Mouse (Mus musculus): ENCODE results near the gene Ppm1m. TPM values are rescaled to one million over a fixed set of nuclear protein-coding genes. Genes with fewer than 3 reads are reported as not detected.

The Ppm1m gene
- total RNA-seq, 2 experiments from 2014 or later = 23.0 to 25.8 TPM

GRCm38 (mm10) chr9:106222261-106222851 lies 22.8 kb upstream of the Ppm1m start, which contains the start of gene Tlr9:
Tlr9 (plus strand) TSS chr9:106222598.
- DNase-seq (ENCODE audit: low spot score in 2 of 2) = no peak
- intact Hi-C loops (cut with DNase I) = no loop called here

- no peak for DNase-seq (ENCODE audit: low spot score in 2 of 2)
- intact Hi-C loops (cut with DNase I) = no loop called here
Measured at GRCm38 (mm10) chr9:106220894-106221523, 21.5 kb upstream of the Ppm1m start.

- DNase-seq (ENCODE audit: low spot score in 2 of 2) = no peak
- intact Hi-C loops (cut with DNase I) = loop anchor here (5.0 kb wide), 1 partner anchor 65 kb away; the partner anchor contains the start of gene Poc1a
Measured at GRCm38 (mm10) chr9:106216971-106217370, 17.4 kb upstream of the Ppm1m start.

GRCm38 (mm10) chr9:106215341-106216125 lies 16.0 kb upstream of the Ppm1m start:
- DNase-seq (ENCODE audit: low spot score in 2 of 2) = no peak
- intact Hi-C loops (cut with DNase I) = loop anchor here (5.0 kb wide), 1 partner anchor 67 kb away; the partner anchor contains the start of gene Poc1a

- DNase-seq (ENCODE audit: low spot score in 2 of 2) = no peak
- intact Hi-C loops (cut with DNase I) = loop anchor here (5.0 kb wide), 1 partner anchor 40 kb away; the partner anchor contains the start of gene Wdr82
Measured at GRCm38 (mm10) chr9:106212594-106212981, 13.0 kb upstream of the Ppm1m start.

GRCm38 (mm10) chr9:106211680-106212593 lies 12.4 kb upstream of the Ppm1m start:
- intact Hi-C loops (cut with DNase I) = loop anchor here (5.0 kb wide), 1 partner anchor 40 kb away; the partner anchor contains the start of gene Wdr82
- DNase-seq (ENCODE audit: low spot score in 2 of 2) = peak; percentile 76 to 79

GRCm38 (mm10) chr9:106210853-106211609 lies 11.5 kb upstream of the Ppm1m start:
- intact Hi-C loops (cut with DNase I) = loop anchor here (5.0 kb wide), 1 partner anchor 39 kb away; the partner anchor contains the start of gene Wdr82
- DNase-seq (ENCODE audit: low spot score in 2 of 2) = no peak

GRCm38 (mm10) chr9:106209954-106210353 lies 10.4 kb upstream of the Ppm1m start:
- intact Hi-C loops (cut with DNase I) = loop anchor here (5.0 kb wide), 1 partner anchor 38 kb away; the partner anchor contains the start of gene Wdr82
- no peak for DNase-seq (ENCODE audit: low spot score in 2 of 2)

- DNase-seq (ENCODE audit: low spot score in 2 of 2) = no peak
- intact Hi-C loops (cut with DNase I) = no loop called here
Measured at GRCm38 (mm10) chr9:106208181-106208580, 8.6 kb upstream of the Ppm1m start.

GRCm38 (mm10) chr9:106206515-106206914 lies 7.0 kb upstream of the Ppm1m start:
- intact Hi-C loops (cut with DNase I) = no loop called here
- no peak for DNase-seq (ENCODE audit: low spot score in 2 of 2)

- intact Hi-C loops (cut with DNase I) = no loop called here
Measured at GRCm38 (mm10) chr9:106205713-106206290, 6.3 kb upstream of the Ppm1m start.

GRCm38 (mm10) chr9:106203990-106204851 lies 4.7 kb upstream of the Ppm1m start:
- intact Hi-C loops (cut with DNase I) = no loop called here
- DNase-seq (ENCODE audit: low spot score in 2 of 2) = no peak

More at GRCm38 (mm10) chr9:106205713-106206290, 6.3 kb upstream of the Ppm1m start:
- DNase-seq (ENCODE audit: low spot score in 2 of 2) = no peak

- DNase-seq (ENCODE audit: low spot score in 2 of 2) = peak; percentile 90 to 95
- intact Hi-C loops (cut with DNase I) = no loop called here
Measured at GRCm38 (mm10) chr9:106202819-106203636, 3.5 kb upstream of the Ppm1m start, which contains the start of gene Twf2. Twf2 (plus strand) TSS chr9:106203108.

- DNase-seq (ENCODE audit: low spot score in 2 of 2) = no peak
- intact Hi-C loops (cut with DNase I) = no loop called here
Measured at GRCm38 (mm10) chr9:106201895-106202294, 2.3 kb upstream of the Ppm1m start.

GRCm38 (mm10) chr9:106198962-106199458 lies 536 bp downstream of the Ppm1m start:
- peak in 1 of 2 experiments; percentile 50 for DNase-seq (ENCODE audit: low spot score in 2 of 2)
- intact Hi-C loops (cut with DNase I) = no loop called here

- intact Hi-C loops (cut with DNase I) = no loop called here
- DNase-seq (ENCODE audit: low spot score in 2 of 2) = no peak
Measured at GRCm38 (mm10) chr9:106197732-106198131, 1.8 kb downstream of the Ppm1m start.
